Mouse (Mus musculus): Measurements from ENCODE around the gene Flt3.

Gene Flt3

GRCm38 (mm10) chr5:147379481-147379880 lies 20.8 kb downstream of the Flt3 start:
- Histone ChIP-seq H3K4me3 (replicated peaks; ENCODE audit: low read length) (no peak overlapping the region), H3K9me3 (ENCODE audit: low read length) (no peaks in the 10 kb centered on the region), H3K4me1 (replicated peaks; ENCODE audit: low read depth, low read length) (peaks cover 8% of the 10 kb centered on the region), H3K27me3 (ENCODE audit: insufficient read depth, low read length) (peaks cover 28% of the 10 kb centered on the region), H3K36me3 (ENCODE audit: insufficient read depth, low read length) (no peaks in the 10 kb centered on the region)
- TF ChIP-seq NANOG (IDR thresholded peaks at IDR 0.05; ENCODE audit: borderline replicate concordance, low read length): no peak
- 0 out of 2 replicates have a peak, but pooled peaks have one; percentile 15 for TF ChIP-seq POU5F1 (IDR thresholded peaks at IDR 0.05; ENCODE audit: borderline replicate concordance, low read length)

- Histone ChIP-seq H3K36me3 (ENCODE audit: insufficient read depth, low read length) (no peaks in the 10 kb centered on the region), H3K27me3 (ENCODE audit: insufficient read depth, low read length) (peaks cover 14% of the 10 kb centered on the region), H3K9me3 (ENCODE audit: low read length) (no peaks in the 10 kb centered on the region), H3K4me1 (replicated peaks; ENCODE audit: low read depth, low read length) (peaks cover 9% of the 10 kb centered on the region; the same call in 1 of the 2 replicates), H3K4me3 (replicated peaks; ENCODE audit: low read length) (no peak overlapping the region)
- TF ChIP-seq CTCF (conservative IDR thresholded peaks at IDR 0.05; ENCODE audit: low read length): no peak
- no peak for TF ChIP-seq NANOG (IDR thresholded peaks at IDR 0.05; ENCODE audit: borderline replicate concordance, low read length)
- TF ChIP-seq POU5F1 (IDR thresholded peaks at IDR 0.05; ENCODE audit: borderline replicate concordance, low read length): no peak
Observed at GRCm38 (mm10) chr5:147370276-147370675, 30.0 kb downstream of the Flt3 start.

- Histone ChIP-seq H3K4me1 (replicated peaks; ENCODE audit: low read depth, low read length) (peaks cover 9% of the 10 kb centered on the region; the same call in 1 of the 2 replicates), H3K27me3 (ENCODE audit: insufficient read depth, low read length) (peaks cover 7% of the 10 kb centered on the region; the same call in 1 of the 2 replicates), H3K9me3 (ENCODE audit: low read length) (no peaks in the 10 kb centered on the region), H3K36me3 (ENCODE audit: insufficient read depth, low read length) (no peaks in the 10 kb centered on the region), H3K4me3 (replicated peaks; ENCODE audit: low read length) (no peak overlapping the region)
- TF ChIP-seq CTCF (conservative IDR thresholded peaks at IDR 0.05; ENCODE audit: low read length): no peak
- no peak for TF ChIP-seq POU5F1 (IDR thresholded peaks at IDR 0.05; ENCODE audit: borderline replicate concordance, low read length)
- TF ChIP-seq NANOG (IDR thresholded peaks at IDR 0.05; ENCODE audit: borderline replicate concordance, low read length): no peak
Observed at GRCm38 (mm10) chr5:147368221-147368620, 32.1 kb downstream of the Flt3 start.

- Histone ChIP-seq H3K36me3 (ENCODE audit: insufficient read depth, low read length) (no peaks in the 10 kb centered on the region), H3K9me3 (ENCODE audit: low read length) (no peaks in the 10 kb centered on the region), H3K4me1 (replicated peaks; ENCODE audit: low read depth, low read length) (peaks cover 12% of the 10 kb centered on the region), H3K4me3 (replicated peaks; ENCODE audit: low read length) (no peak overlapping the region), H3K27me3 (ENCODE audit: insufficient read depth, low read length) (peaks cover 9% of the 10 kb centered on the region)
- TF ChIP-seq CTCF (conservative IDR thresholded peaks at IDR 0.05; ENCODE audit: low read length) (no peak), NANOG (IDR thresholded peaks at IDR 0.05; ENCODE audit: borderline replicate concordance, low read length) (no peak), POU5F1 (IDR thresholded peaks at IDR 0.05; ENCODE audit: borderline replicate concordance, low read length) (no peak)
Observed at GRCm38 (mm10) chr5:147365995-147366765, 34.1 kb downstream of the Flt3 start.

- Histone ChIP-seq H3K9me3 (ENCODE audit: low read length) (no peaks in the 10 kb centered on the region), H3K4me3 (replicated peaks; ENCODE audit: low read length) (no peak overlapping the region), H3K4me1 (replicated peaks; ENCODE audit: low read depth, low read length) (peaks cover 26% of the 10 kb centered on the region), H3K27me3 (ENCODE audit: insufficient read depth, low read length) (peaks cover 8% of the 10 kb centered on the region), H3K36me3 (ENCODE audit: insufficient read depth, low read length) (no peaks in the 10 kb centered on the region)
- TF ChIP-seq CTCF (conservative IDR thresholded peaks at IDR 0.05; ENCODE audit: low read length) (no peak), NANOG (IDR thresholded peaks at IDR 0.05; ENCODE audit: borderline replicate concordance, low read length) (no peak), POU5F1 (IDR thresholded peaks at IDR 0.05; ENCODE audit: borderline replicate concordance, low read length) (no peak)
Observed at GRCm38 (mm10) chr5:147363054-147363453, 37.2 kb downstream of the Flt3 start.

- Histone ChIP-seq H3K9me3 (ENCODE audit: low read length) (no peaks in the 10 kb centered on the region), H3K36me3 (ENCODE audit: insufficient read depth, low read length) (no peaks in the 10 kb centered on the region), H3K4me3 (replicated peaks; ENCODE audit: low read length) (no peak overlapping the region), H3K4me1 (replicated peaks; ENCODE audit: low read depth, low read length) (peaks cover 52% of the 10 kb centered on the region), H3K27me3 (ENCODE audit: insufficient read depth, low read length) (peaks cover 4% of the 10 kb centered on the region)
- TF ChIP-seq POU5F1 (IDR thresholded peaks at IDR 0.05; ENCODE audit: borderline replicate concordance, low read length): no peak
- no peak for TF ChIP-seq NANOG (IDR thresholded peaks at IDR 0.05; ENCODE audit: borderline replicate concordance, low read length)
- no peak for TF ChIP-seq CTCF (conservative IDR thresholded peaks at IDR 0.05; ENCODE audit: low read length)
Observed at GRCm38 (mm10) chr5:147358481-147358880, 41.8 kb downstream of the Flt3 start.

- TF ChIP-seq NANOG (IDR thresholded peaks at IDR 0.05; ENCODE audit: borderline replicate concordance, low read length): no peak
- no peak for TF ChIP-seq POU5F1 (IDR thresholded peaks at IDR 0.05; ENCODE audit: borderline replicate concordance, low read length)
- TF ChIP-seq CTCF (conservative IDR thresholded peaks at IDR 0.05; ENCODE audit: low read length): peak; percentile 94
- H3K27me3 ChIP-seq (ENCODE audit: insufficient read depth, low read length): peaks cover 4% of the 10 kb centered on the region; the same call in 1 of the 2 replicates
- no peaks in the 10 kb centered on the region for H3K36me3 ChIP-seq (ENCODE audit: insufficient read depth, low read length)
- peaks cover 52% of the 10 kb centered on the region for H3K4me1 ChIP-seq (replicated peaks; ENCODE audit: low read depth, low read length)
- no peaks in the 10 kb centered on the region for H3K9me3 ChIP-seq (ENCODE audit: low read length)
- H3K4me3 ChIP-seq (replicated peaks; ENCODE audit: low read length): no peak overlapping the region
Observed at GRCm38 (mm10) chr5:147357536-147357935, 42.8 kb downstream of the Flt3 start.

GRCm38 (mm10) chr5:147356260-147357055 lies 43.8 kb downstream of the Flt3 start:
- Histone ChIP-seq H3K4me1 (replicated peaks; ENCODE audit: low read depth, low read length) (peaks cover 50% of the 10 kb centered on the region), H3K36me3 (ENCODE audit: insufficient read depth, low read length) (no peaks in the 10 kb centered on the region), H3K9me3 (ENCODE audit: low read length) (no peaks in the 10 kb centered on the region), H3K27me3 (ENCODE audit: insufficient read depth, low read length) (peaks cover 12% of the 10 kb centered on the region; the same call in 1 of the 2 replicates), H3K4me3 (replicated peaks; ENCODE audit: low read length) (no peak overlapping the region)
- TF ChIP-seq POU5F1 (IDR thresholded peaks at IDR 0.05; ENCODE audit: borderline replicate concordance, low read length) (no peak), NANOG (IDR thresholded peaks at IDR 0.05; ENCODE audit: borderline replicate concordance, low read length) (no peak), CTCF (conservative IDR thresholded peaks at IDR 0.05; ENCODE audit: low read length) (no peak)

Measured in E14TG2a.4 (cell line).